24 mouse cellular contexts compared by ENCODE assay signal in genomic region chr3:54201231-54201630, GRCm38 (mm10). TPM values are rescaled to one million over a fixed set of nuclear protein-coding genes. Genes with fewer than 3 reads are reported as not detected.
DNase-seq lines count a peak whose midpoint lies in the region; ATAC-seq lines count a peak whose summit lies in the region.
"Had no signal": no experiment of that assay in that cellular context is flagged by ENCODE, and none has a peak within 500 bp of the region (broad histone marks: within the 10 kb centered on the region; RNA-seq: fewer than 3 reads in every experiment).

No protein-coding gene starts in this region.

- no peaks in the 10 kb centered on the region for H3K4me1 ChIP-seq in kidney, embryonic 16.5 days (ENCODE audit: insufficient read depth, low read length)
- no peaks in the 10 kb centered on the region for H3K4me1 ChIP-seq in hindbrain, embryonic 14.5 days (replicated peaks; ENCODE audit: control insufficient read depth, insufficient read depth, low read length)
- H3K4me1 ChIP-seq: embryonic facial prominence, embryonic 13.5 days; embryonic facial prominence, embryonic 15.5 days; forebrain, embryonic 13.5 days; forebrain, embryonic 15.5 days had no signal

- H3K9ac ChIP-seq in kidney, embryonic 16.5 days (replicated peaks; ENCODE audit: low read length) = no peak overlapping the region
- no peak overlapping the region for H3K9ac ChIP-seq in hindbrain, embryonic 14.5 days
- H3K9ac ChIP-seq: embryonic facial prominence, embryonic 13.5 days; embryonic facial prominence, embryonic 15.5 days; forebrain, embryonic 13.5 days; forebrain, embryonic 15.5 days; forebrain, postnatal 0 days had no signal

- H3K4me2 ChIP-seq in kidney, embryonic 16.5 days (replicated peaks; ENCODE audit: low read depth, low read length) = no peak overlapping the region
- no peak overlapping the region for H3K4me2 ChIP-seq in hindbrain, embryonic 14.5 days (replicated peaks)
- H3K4me2 ChIP-seq: embryonic facial prominence, embryonic 13.5 days; embryonic facial prominence, embryonic 15.5 days; forebrain, embryonic 13.5 days; forebrain, embryonic 15.5 days had no signal

- H3K36me3 ChIP-seq in kidney, embryonic 16.5 days (ENCODE audit: insufficient read depth, low read length) = no peaks in the 10 kb centered on the region
- no peaks in the 10 kb centered on the region for H3K36me3 ChIP-seq in hindbrain, embryonic 14.5 days (replicated peaks; ENCODE audit: control insufficient read depth, insufficient read depth)
- H3K36me3 ChIP-seq: embryonic facial prominence, embryonic 13.5 days; embryonic facial prominence, embryonic 15.5 days; forebrain, embryonic 15.5 days had no signal

- H3K27ac ChIP-seq in kidney, embryonic 16.5 days (ENCODE audit: low read length) = no peak overlapping the region
- no peak overlapping the region for H3K27ac ChIP-seq in hindbrain, embryonic 14.5 days
- H3K27ac ChIP-seq: embryonic facial prominence, embryonic 13.5 days; embryonic facial prominence, embryonic 15.5 days; forebrain, embryonic 13.5 days; forebrain, embryonic 15.5 days had no signal

- H3K4me3 ChIP-seq in kidney, embryonic 16.5 days (ENCODE audit: low read length) = no peak overlapping the region
- no peak overlapping the region for H3K4me3 ChIP-seq in hindbrain, embryonic 14.5 days (replicated peaks; ENCODE audit: low read length)
- H3K4me3 ChIP-seq: embryonic facial prominence, embryonic 13.5 days; embryonic facial prominence, embryonic 15.5 days; erythroblast, embryonic 14.5 days; forebrain, embryonic 13.5 days; forebrain, embryonic 15.5 days had no signal

- ATAC-seq in kidney, embryonic 16.5 days (ENCODE audit: low FRiP score, low TSS enrichment) = no peak
- ATAC-seq in hindbrain, embryonic 14.5 days (ENCODE audit: low FRiP score) = no peak
- ATAC-seq: forebrain, embryonic 13.5 days; forebrain, embryonic 15.5 days; forebrain, postnatal 0 days had no signal

- H3K9me3 ChIP-seq in kidney, embryonic 16.5 days (ENCODE audit: low read length) = no peaks in the 10 kb centered on the region
- no peaks in the 10 kb centered on the region for H3K9me3 ChIP-seq in hindbrain, embryonic 14.5 days (ENCODE audit: control insufficient read depth, low read length)
- H3K9me3 ChIP-seq: embryonic facial prominence, embryonic 13.5 days; embryonic facial prominence, embryonic 15.5 days; forebrain, embryonic 13.5 days; forebrain, embryonic 15.5 days had no signal

- DNase-seq in adrenal gland, postnatal 10 days = peak; percentile 45
- DNase-seq in adrenal gland, adult 18-20 months (ENCODE audit: low spot score in 2 of 2) = no peak
- DNase-seq in adipocyte (ENCODE audit: low spot score) = peak; percentile 6
- DNase-seq in adrenal gland, postnatal 25 days = peak; percentile 3
- peak; percentile 60 for DNase-seq in gonadal fat pad, adult 2 months (ENCODE audit: low read depth)
- DNase-seq in hindbrain, embryonic 14.5 days (ENCODE audit: low spot score) = no peak
- DNase-seq: cerebellum, adult 11 months; cerebellum, adult 18-20 months; cerebellum, adult 8-10 months; cerebellum, adult 9-11 months; cerebellum, postnatal 14 days; cerebellum, postnatal 36 days; embryo, embryonic 11 days; forebrain, postnatal 0 days had no signal

- H3K27me3 ChIP-seq in kidney, embryonic 16.5 days (ENCODE audit: insufficient read depth, low read length) = no peaks in the 10 kb centered on the region
- H3K27me3 ChIP-seq in hindbrain, embryonic 14.5 days (ENCODE audit: control insufficient read depth, insufficient read depth, low read length) = no peaks in the 10 kb centered on the region
- H3K27me3 ChIP-seq: embryonic facial prominence, embryonic 13.5 days; embryonic facial prominence, embryonic 15.5 days; forebrain, embryonic 13.5 days; forebrain, embryonic 15.5 days had no signal

- 91% methylated on average over 5 of the region's 5 CpGs for WGBS in kidney, embryonic 16.5 days
- 90% methylated on average over 5 of the region's 5 CpGs for WGBS in hindbrain, embryonic 14.5 days

RNA-seq across cellular contexts. Expression of gene Trpc4, which starts 45.4 kb away (rescaled TPM):
- under 1 TPM; 0.39 to 0.67 TPM for total RNA-seq in adrenal gland, postnatal 10 days (2021)
- total RNA-seq in adrenal gland, adult 18-20 months (2021) = under 1 TPM; 0.42 to 0.66 TPM
- 0.29 and 0.49 TPM in 2 replicates for total RNA-seq in adrenal gland, postnatal 25 days (2021)
- polyA plus RNA-seq in gonadal fat pad, adult 2 months (2012; rRNA removed) = 0.18 and 0.23 TPM in 2 replicates
- polyA plus RNA-seq in kidney, embryonic 16.5 days (2015; fragmentation: Nextera tagmentation; extraction: Ambion mirVana) = 0.71 and 0.85 TPM in 2 replicates
- 4.8 and 6.5 TPM in 2 replicates for polyA plus RNA-seq in hindbrain, embryonic 14.5 days (2014; fragmentation: Nextera tagmentation; extraction: Ambion mirVana)
- total RNA-seq: common myeloid progenitor, adult 5-6 weeks; ES-E14; MEL had no signal
- polyA plus RNA-seq: C2C12; erythroblast, embryonic 14.5 days had no signal

Comparison
In these comparisons a context has a peak if more than half of its experiments do, and no peak if none do; other contexts are left out.
1. DNase-seq: peak in adrenal gland, postnatal 10 days (single experiment), adipocyte (single experiment), adrenal gland, postnatal 25 days (single experiment) and gonadal fat pad, adult 2 months (single experiment); none in adrenal gland, adult 18-20 months (0 of 2) and hindbrain, embryonic 14.5 days (single experiment).